ENCODE assay signal across 9 mouse cellular contexts in the genomic region with DNA sequence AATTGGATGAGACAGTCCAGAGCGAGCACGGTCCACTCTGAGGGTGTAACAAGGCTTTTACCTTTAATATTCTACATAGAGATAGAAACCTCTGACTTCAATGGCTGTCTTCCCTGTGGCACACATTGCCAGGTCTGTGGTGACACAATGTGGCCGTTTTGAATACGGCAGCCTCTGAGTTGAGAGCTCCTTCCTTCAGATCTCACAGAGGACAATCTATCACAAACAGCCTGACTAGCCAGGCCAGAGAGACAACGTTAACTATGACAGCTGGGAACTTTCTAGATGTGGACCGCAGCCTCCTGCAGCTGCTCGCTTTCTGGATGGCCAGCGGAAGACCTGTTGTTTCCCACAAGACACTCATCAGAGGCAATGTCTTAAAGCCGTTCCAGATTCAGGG. TPM values are rescaled to one million over a fixed set of nuclear protein-coding genes. Genes with fewer than 3 reads are reported as not detected.
DNase-seq lines count a peak whose midpoint lies in the region; TF ChIP-seq lines count a peak whose summit lies in the region.
"Had no signal": no experiment of that assay in that cellular context is flagged by ENCODE, and none has a peak within 500 bp of the region (broad histone marks: within the 10 kb centered on the region; RNA-seq: fewer than 3 reads in every experiment).

No protein-coding gene starts in this region.

- DNase-seq in gastrocnemius, adult 2 months, result no peak
- no peak for DNase-seq in gastrocnemius, postnatal 4 days (ENCODE audit: low spot score in 2 of 2)
- peak; percentile 27 for DNase-seq in left cerebral cortex, postnatal 4 days
- no peak for DNase-seq in left cerebral cortex, adult 8-10 months (ENCODE audit: low spot score in 2 of 2)
- DNase-seq in NIH3T3 (ENCODE audit: low read depth), result peak; percentile 44
- peak; percentile 40 to 42 for DNase-seq in kidney, postnatal 25 days
- no peak for DNase-seq in gastrocnemius, postnatal 36 days
- no peak for DNase-seq in urinary bladder, adult 2 months (ENCODE audit: low spot score)

- H3K4me3 ChIP-seq in gastrocnemius, adult 2 months, result no peak overlapping the region

- intact Hi-C loops in gastrocnemius, adult 2 months (cut with DNase I), result loop anchor here (5.0 kb wide), 1 partner anchor 231 kb away; the partner anchor contains the start of genes Gm49711, Mrps6 and Slc5a3
- intact Hi-C loops in left cerebral cortex, postnatal 4 days (cut with DNase I), result no loop called here
- intact Hi-C loops in gastrocnemius, postnatal 36 days (cut with DNase I), result loop anchor here (10.0 kb wide), 1 partner anchor 234 kb away; the partner anchor contains the start of genes Gm49711, Mrps6 and Slc5a3

- no peak overlapping the region for H3K27ac ChIP-seq in gastrocnemius, adult 2 months

- peak; percentile 20; the same call in 1 of the 2 replicates for TF ChIP-seq CTCF in gastrocnemius, adult 2 months (IDR thresholded peaks at IDR 0.05)

RNA-seq across cellular contexts. Expression of gene Kcne2, which starts 3.4 kb away (rescaled TPM):
- total RNA-seq in gastrocnemius, adult 2 months (2021), result not detected
- not detected for total RNA-seq in gastrocnemius, postnatal 4 days (2021)
- total RNA-seq in left cerebral cortex, postnatal 4 days (2021), result not detected
- total RNA-seq in left cerebral cortex, adult 8-10 months (2022), result 1 to 10 TPM in 1 of 4 experiments, under 1 TPM in 2, not detected in 1; 0.21 to 2.5 (median 0.66) TPM
- not detected for total RNA-seq in gastrocnemius, postnatal 36 days (2021)
- polyA plus RNA-seq in urinary bladder, adult 2 months (2012; rRNA removed), result not detected in 2 replicates
- total RNA-seq: megakaryocyte, adult 5-6 weeks had no signal

RNA-seq across cellular contexts. Expression of gene Smim11, which starts 12.3 kb away (rescaled TPM):
- total RNA-seq in gastrocnemius, adult 2 months (2021), result 10 to 100 TPM; 62.7 to 83.8 TPM
- 10 to 100 TPM; 71.7 to 72.1 TPM for total RNA-seq in gastrocnemius, postnatal 4 days (2021)
- 10 to 100 TPM; 13.4 to 16.3 TPM for total RNA-seq in left cerebral cortex, postnatal 4 days (2021)
- total RNA-seq in left cerebral cortex, adult 8-10 months (2022), result 10 to 100 TPM; 17.2 to 27.5 (median 17.9) TPM
- total RNA-seq in gastrocnemius, postnatal 36 days (2021), result 10 to 100 TPM; 52.2 to 67.4 TPM
- 60.7 and 70.4 TPM in 2 replicates for polyA plus RNA-seq in urinary bladder, adult 2 months (2012; rRNA removed)

RNA-seq across cellular contexts. Expression of gene Fam243, which starts 32.5 kb away (rescaled TPM):
- not detected for total RNA-seq in gastrocnemius, adult 2 months (2021)
- not detected for total RNA-seq in gastrocnemius, postnatal 4 days (2021)
- not detected for total RNA-seq in left cerebral cortex, postnatal 4 days (2021)
- total RNA-seq in left cerebral cortex, adult 8-10 months (2022), result not detected
- total RNA-seq in gastrocnemius, postnatal 36 days (2021), result not detected
- not detected in 2 replicates for polyA plus RNA-seq in urinary bladder, adult 2 months (2012; rRNA removed)
- total RNA-seq: megakaryocyte, adult 5-6 weeks had no signal

Comparison
In these comparisons a context has a peak if more than half of its experiments do, and no peak if none do; other contexts are left out.
1. DNase-seq: peak in left cerebral cortex, postnatal 4 days (single experiment), NIH3T3 (single experiment) and kidney, postnatal 25 days (2 of 2); none in gastrocnemius, adult 2 months (single experiment), gastrocnemius, postnatal 4 days (0 of 2), left cerebral cortex, adult 8-10 months (0 of 2), gastrocnemius, postnatal 36 days (0 of 2) and urinary bladder, adult 2 months (single experiment).